Mouse (Mus musculus): ENCODE results near the gene Thbs2. TPM values are rescaled to one million over a fixed set of nuclear protein-coding genes. Genes with fewer than 3 reads are reported as not detected.

The Thbs2 gene
- not detected in 2 replicates for polyA plus RNA-seq (2012)

GRCm38 (mm10) chr17:14693994-14694374, at the start of gene Thbs2:
Thbs2 (minus strand) TSS chr17:14694235.
- no peak for TF ChIP-seq TAL1 (IDR thresholded peaks at IDR 0.05; ENCODE audit: low read length)
- TF ChIP-seq GATA1 (IDR thresholded peaks at IDR 0.05; ENCODE audit: low read length): no peak
- H3K36me3 ChIP-seq (ENCODE audit: control insufficient read depth): no peaks in the 10 kb centered on the region
- H3K27me3 ChIP-seq (ENCODE audit: control insufficient read depth): no peaks in the 10 kb centered on the region
- H3K9me3 ChIP-seq (ENCODE audit: control insufficient read depth, low read length): no peaks in the 10 kb centered on the region
- no peaks in the 10 kb centered on the region for H3K4me1 ChIP-seq (ENCODE audit: control insufficient read depth)
- H3K4me3 ChIP-seq (replicated peaks): no peak within 1 kb of the TSS

- TF ChIP-seq TAL1 (IDR thresholded peaks at IDR 0.05; ENCODE audit: low read length): no peak
- no peak for TF ChIP-seq GATA1 (IDR thresholded peaks at IDR 0.05; ENCODE audit: low read length)
- Histone ChIP-seq H3K9me3 (ENCODE audit: control insufficient read depth, low read length) (no peaks in the 10 kb centered on the region), H3K4me1 (ENCODE audit: control insufficient read depth) (no peaks in the 10 kb centered on the region), H3K36me3 (ENCODE audit: control insufficient read depth) (no peaks in the 10 kb centered on the region), H3K4me3 (replicated peaks) (no peak overlapping the region), H3K27me3 (ENCODE audit: control insufficient read depth) (no peaks in the 10 kb centered on the region)
These were observed 41.5 kb upstream of the Thbs2 start for GRCm38 (mm10) chr17:14735493-14736004.

GRCm38 (mm10) chr17:14734380-14734779, 40.3 kb upstream of the Thbs2 start:
- Histone ChIP-seq H3K4me3 (replicated peaks) (no peak overlapping the region), H3K36me3 (ENCODE audit: control insufficient read depth) (no peaks in the 10 kb centered on the region), H3K27me3 (ENCODE audit: control insufficient read depth) (no peaks in the 10 kb centered on the region), H3K4me1 (ENCODE audit: control insufficient read depth) (no peaks in the 10 kb centered on the region), H3K9me3 (ENCODE audit: control insufficient read depth, low read length) (no peaks in the 10 kb centered on the region)
- no peak for TF ChIP-seq GATA1 (IDR thresholded peaks at IDR 0.05; ENCODE audit: low read length)

- Histone ChIP-seq H3K9me3 (ENCODE audit: control insufficient read depth, low read length) (no peaks in the 10 kb centered on the region), H3K4me3 (replicated peaks) (no peak overlapping the region), H3K27me3 (ENCODE audit: control insufficient read depth) (no peaks in the 10 kb centered on the region), H3K4me1 (ENCODE audit: control insufficient read depth) (no peaks in the 10 kb centered on the region), H3K36me3 (ENCODE audit: control insufficient read depth) (no peaks in the 10 kb centered on the region)
- no peak for TF ChIP-seq TAL1 (IDR thresholded peaks at IDR 0.05; ENCODE audit: low read length)
- no peak for TF ChIP-seq GATA1 (IDR thresholded peaks at IDR 0.05; ENCODE audit: low read length)
These were observed 39.9 kb upstream of the Thbs2 start for GRCm38 (mm10) chr17:14733941-14734340.

- TF ChIP-seq TAL1 (IDR thresholded peaks at IDR 0.05; ENCODE audit: low read length) (no peak), GATA1 (IDR thresholded peaks at IDR 0.05; ENCODE audit: low read length) (no peak)
These were observed 39.0 kb upstream of the Thbs2 start for GRCm38 (mm10) chr17:14733027-14733426.

GRCm38 (mm10) chr17:14730629-14731028, 36.6 kb upstream of the Thbs2 start:
- Histone ChIP-seq H3K9me3 (ENCODE audit: control insufficient read depth, low read length) (no peaks in the 10 kb centered on the region), H3K36me3 (ENCODE audit: control insufficient read depth) (no peaks in the 10 kb centered on the region), H3K27me3 (ENCODE audit: control insufficient read depth) (no peaks in the 10 kb centered on the region), H3K4me1 (ENCODE audit: control insufficient read depth) (no peaks in the 10 kb centered on the region), H3K4me3 (replicated peaks) (no peak overlapping the region)
- no peak for TF ChIP-seq GATA1 (IDR thresholded peaks at IDR 0.05; ENCODE audit: low read length)
- TF ChIP-seq TAL1 (IDR thresholded peaks at IDR 0.05; ENCODE audit: low read length): no peak

More at GRCm38 (mm10) chr17:14733027-14733426, 39.0 kb upstream of the Thbs2 start:
- H3K4me1 ChIP-seq (ENCODE audit: control insufficient read depth): no peaks in the 10 kb centered on the region
- H3K36me3 ChIP-seq (ENCODE audit: control insufficient read depth): no peaks in the 10 kb centered on the region
- no peaks in the 10 kb centered on the region for H3K27me3 ChIP-seq (ENCODE audit: control insufficient read depth)
- H3K9me3 ChIP-seq (ENCODE audit: control insufficient read depth, low read length): no peaks in the 10 kb centered on the region
- H3K4me3 ChIP-seq (replicated peaks): no peak overlapping the region

- TF ChIP-seq GATA1 (IDR thresholded peaks at IDR 0.05; ENCODE audit: low read length): no peak
- no peak for TF ChIP-seq TAL1 (IDR thresholded peaks at IDR 0.05; ENCODE audit: low read length)
- Histone ChIP-seq H3K9me3 (ENCODE audit: control insufficient read depth, low read length) (no peaks in the 10 kb centered on the region), H3K4me3 (replicated peaks) (no peak overlapping the region), H3K27me3 (ENCODE audit: control insufficient read depth) (no peaks in the 10 kb centered on the region), H3K4me1 (ENCODE audit: control insufficient read depth) (no peaks in the 10 kb centered on the region), H3K36me3 (ENCODE audit: control insufficient read depth) (no peaks in the 10 kb centered on the region)
These were observed 33.4 kb upstream of the Thbs2 start for GRCm38 (mm10) chr17:14727481-14727880.

GRCm38 (mm10) chr17:14724786-14725185, 30.8 kb upstream of the Thbs2 start:
- H3K36me3 ChIP-seq (ENCODE audit: control insufficient read depth): no peaks in the 10 kb centered on the region
- no peaks in the 10 kb centered on the region for H3K4me1 ChIP-seq (ENCODE audit: control insufficient read depth)
- TF ChIP-seq TAL1 (IDR thresholded peaks at IDR 0.05; ENCODE audit: low read length) (no peak), GATA1 (IDR thresholded peaks at IDR 0.05; ENCODE audit: low read length) (no peak)
- H3K9me3 ChIP-seq (ENCODE audit: control insufficient read depth, low read length): no peaks in the 10 kb centered on the region
- no peak overlapping the region for H3K4me3 ChIP-seq (replicated peaks)
- no peaks in the 10 kb centered on the region for H3K27me3 ChIP-seq (ENCODE audit: control insufficient read depth)

- no peaks in the 10 kb centered on the region for H3K27me3 ChIP-seq (ENCODE audit: control insufficient read depth)
- no peak overlapping the region for H3K4me3 ChIP-seq (replicated peaks)
- no peak for TF ChIP-seq TAL1 (IDR thresholded peaks at IDR 0.05; ENCODE audit: low read length)
- no peak for TF ChIP-seq GATA1 (IDR thresholded peaks at IDR 0.05; ENCODE audit: low read length)
- no peaks in the 10 kb centered on the region for H3K36me3 ChIP-seq (ENCODE audit: control insufficient read depth)
- no peaks in the 10 kb centered on the region for H3K9me3 ChIP-seq (ENCODE audit: control insufficient read depth, low read length)
- H3K4me1 ChIP-seq (ENCODE audit: control insufficient read depth): no peaks in the 10 kb centered on the region
These were observed 27.3 kb upstream of the Thbs2 start for GRCm38 (mm10) chr17:14721325-14721724.

- no peak for TF ChIP-seq TAL1 (IDR thresholded peaks at IDR 0.05; ENCODE audit: low read length)
- TF ChIP-seq GATA1 (IDR thresholded peaks at IDR 0.05; ENCODE audit: low read length): no peak
- Histone ChIP-seq H3K36me3 (ENCODE audit: control insufficient read depth) (no peaks in the 10 kb centered on the region), H3K27me3 (ENCODE audit: control insufficient read depth) (no peaks in the 10 kb centered on the region), H3K9me3 (ENCODE audit: control insufficient read depth, low read length) (no peaks in the 10 kb centered on the region), H3K4me1 (ENCODE audit: control insufficient read depth) (no peaks in the 10 kb centered on the region), H3K4me3 (replicated peaks) (no peak overlapping the region)
These were observed 26.9 kb upstream of the Thbs2 start for GRCm38 (mm10) chr17:14720912-14721311.
